Mouse (Mus musculus) embryo, embryonic 10.5 days (tissue): ENCODE results near the gene Ccdc65.

Experiments used
- DNase-seq: peaks from one replicate; pipeline ENCODE4 v3.0.0-alpha.2; 2015; ENCODE audit warnings: low spot score

The Ccdc65 gene

GRCm38 (mm10) chr15:98692171-98692715 lies 15.8 kb upstream of the Ccdc65 start:
- peak; percentile 49 for DNase-seq

GRCm38 (mm10) chr15:98695726-98696125 lies 12.3 kb upstream of the Ccdc65 start:
- DNase-seq, result no peak

- DNase-seq, result no peak
These were observed 11.8 kb upstream of the Ccdc65 start for GRCm38 (mm10) chr15:98696216-98696615.

- peak; percentile 91 for DNase-seq
These were observed 8.6 kb upstream of the Ccdc65 start for GRCm38 (mm10) chr15:98699190-98700105.

- DNase-seq, result no peak
These were observed 3.7 kb upstream of the Ccdc65 start for GRCm38 (mm10) chr15:98704312-98704711.

DNA sequence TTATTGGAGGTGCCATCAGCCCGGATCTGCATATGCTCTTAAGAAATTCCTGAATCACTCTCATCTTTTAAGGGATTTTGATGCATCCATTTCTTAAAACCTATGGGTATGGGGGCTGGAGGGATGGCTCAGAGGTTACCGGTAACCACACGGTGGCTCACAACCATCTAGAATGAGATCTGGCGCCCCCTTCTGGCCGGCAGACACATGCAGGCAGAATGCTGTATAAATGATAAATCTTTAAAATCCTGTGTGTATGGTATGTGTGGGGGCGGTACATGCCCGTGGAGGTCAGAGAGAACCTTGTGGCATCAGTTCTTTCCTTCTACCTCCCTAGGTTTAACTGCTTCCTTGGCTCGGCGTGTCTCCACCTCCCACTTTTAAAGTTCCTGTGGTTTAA lies 2.4 kb downstream of the Ccdc65 start:
- DNase-seq, result peak; percentile 80

DNA sequence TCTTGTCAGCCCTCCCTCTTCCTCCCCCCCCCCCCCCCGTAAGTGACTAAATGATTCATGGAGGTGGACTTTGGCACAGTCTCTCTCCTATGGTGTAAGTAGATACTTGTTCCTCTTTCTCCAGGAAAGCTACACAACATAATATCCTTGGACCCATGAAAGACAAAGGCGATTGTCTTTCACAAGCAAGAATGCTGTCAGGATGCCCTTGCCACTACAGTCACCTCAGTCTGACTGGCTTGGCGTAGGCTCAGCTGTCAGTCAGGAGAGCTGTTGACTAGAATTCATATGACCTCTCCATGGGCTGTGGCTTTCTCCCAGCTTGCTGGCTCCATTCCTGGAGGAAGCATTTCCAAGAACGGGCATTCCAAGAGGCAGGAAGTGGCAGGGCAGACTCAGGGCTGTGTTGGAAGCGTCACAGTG lies 6.2 kb downstream of the Ccdc65 start:
- DNase-seq, result no peak

DNA sequence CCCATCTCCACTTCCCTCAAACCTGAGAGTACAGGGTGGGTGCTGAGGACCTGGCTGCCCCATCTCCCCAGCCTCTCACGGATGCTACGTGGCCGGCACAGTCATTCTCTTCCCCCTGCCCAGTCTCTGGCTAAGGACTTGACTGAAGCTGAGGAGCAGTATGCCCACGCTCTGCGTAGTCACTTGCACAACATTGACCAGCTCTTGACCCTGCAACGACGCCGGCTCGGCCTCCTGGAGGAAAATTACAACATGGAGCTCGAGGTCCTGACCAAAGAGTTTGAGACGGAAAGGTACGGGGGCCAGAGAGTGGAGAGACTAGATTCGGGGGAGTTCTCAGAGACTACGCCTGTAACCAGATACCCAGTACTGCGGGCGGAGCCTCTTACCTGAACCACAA lies 9.3 kb downstream of the Ccdc65 start:
- no peak for DNase-seq

DNA sequence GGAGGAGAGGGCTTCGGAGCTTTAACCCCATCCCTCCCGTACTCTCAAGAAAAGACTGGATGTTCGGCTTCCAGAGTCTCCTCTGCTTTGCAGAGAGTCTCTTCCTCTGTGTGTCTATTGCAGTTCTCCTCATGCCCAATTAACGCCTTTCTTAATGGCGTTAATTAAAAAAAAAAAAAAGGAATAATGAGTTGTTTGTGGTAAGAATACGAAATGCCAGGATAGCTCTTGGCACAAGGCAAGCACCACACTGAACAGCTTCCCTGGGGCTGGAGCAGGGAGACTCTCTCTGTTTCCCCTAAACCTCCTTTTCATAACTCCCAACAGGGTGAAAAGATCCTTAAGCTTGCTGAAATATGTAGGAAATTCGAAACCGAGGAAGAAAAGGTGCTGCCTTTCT lies 14.2 kb downstream of the Ccdc65 start:
- DNase-seq, result no peak

- DNase-seq, result no peak
These were observed 14.8 kb downstream of the Ccdc65 start for GRCm38 (mm10) chr15:98722854-98723253.

DNA sequence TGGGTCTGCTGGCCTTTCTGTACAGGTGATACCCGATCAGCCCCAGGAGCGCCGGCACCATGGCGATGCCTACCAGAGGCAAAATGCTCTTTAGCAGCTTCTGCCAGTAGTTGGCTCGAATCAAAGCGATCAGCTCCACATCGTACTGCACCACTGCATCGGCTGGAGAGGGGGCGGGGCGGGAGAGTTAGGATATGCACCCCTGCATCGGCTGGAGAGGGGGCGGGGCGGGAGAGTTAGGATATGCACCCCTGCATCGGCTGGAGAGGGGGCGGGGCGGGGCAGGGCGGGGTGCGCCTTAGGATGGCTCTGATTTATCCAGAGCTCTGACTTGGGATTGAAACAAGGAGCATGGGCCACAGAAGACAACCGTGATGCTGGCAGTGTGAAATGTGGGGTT lies 16.4 kb downstream of the Ccdc65 start:
- DNase-seq, result no peak

- DNase-seq, result no peak
These were observed 18.1 kb downstream of the Ccdc65 start for GRCm38 (mm10) chr15:98726079-98726478.

GRCm38 (mm10) chr15:98726746-98727145 lies 18.7 kb downstream of the Ccdc65 start:
- DNase-seq, result no peak

DNA sequence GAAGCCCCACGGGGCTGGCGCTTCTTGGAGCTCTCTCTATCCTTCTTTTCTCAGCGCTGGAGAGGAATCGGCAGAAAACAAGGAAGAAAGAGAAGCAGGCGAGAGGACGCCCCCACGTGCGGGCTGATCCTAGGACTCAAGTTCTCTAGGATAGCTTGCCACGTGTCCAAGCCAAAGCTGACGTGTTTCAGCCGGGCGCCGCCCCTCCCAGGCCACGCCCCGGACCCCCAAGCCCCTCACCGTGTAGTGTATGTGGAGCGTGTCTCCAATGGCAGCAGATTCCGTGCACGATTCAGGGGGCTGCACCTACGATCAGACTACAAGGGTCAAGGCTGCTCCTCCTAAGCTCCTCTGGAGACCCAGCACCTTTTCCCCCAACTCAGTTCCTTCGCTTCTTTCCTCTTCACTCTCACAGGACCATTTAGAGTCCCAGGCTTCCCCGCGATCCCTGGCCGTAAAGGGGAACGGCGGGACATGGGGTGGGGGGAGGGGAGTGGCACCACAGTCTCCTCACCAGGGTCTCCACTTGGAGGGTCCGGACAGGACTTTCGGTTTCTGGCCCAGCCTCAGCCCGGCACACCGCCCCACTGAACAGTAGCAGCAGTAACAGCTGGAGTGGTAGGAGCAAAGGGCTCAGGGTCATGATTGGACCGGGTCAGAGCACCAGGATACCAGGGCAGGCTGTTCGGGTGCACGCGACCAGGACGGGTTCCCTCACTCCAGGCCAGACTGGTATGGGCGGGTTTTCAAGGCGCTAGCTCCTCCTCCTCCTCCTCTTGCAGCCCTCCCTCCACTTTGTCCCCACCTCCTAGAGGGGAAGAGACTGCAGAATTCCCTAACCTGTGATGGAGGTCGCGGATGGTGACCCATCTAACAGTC lies 19.7 kb downstream of the Ccdc65 start, which contains the start of gene Fkbp11:
Gene Fkbp11, minus strand, starts transcription at position 756 of the 879 bp plus-strand sequence.
- peak; percentile 84 for DNase-seq

GRCm38 (mm10) chr15:98728366-98728765 lies 20.4 kb downstream of the Ccdc65 start:
- DNase-seq, result no peak

DNA sequence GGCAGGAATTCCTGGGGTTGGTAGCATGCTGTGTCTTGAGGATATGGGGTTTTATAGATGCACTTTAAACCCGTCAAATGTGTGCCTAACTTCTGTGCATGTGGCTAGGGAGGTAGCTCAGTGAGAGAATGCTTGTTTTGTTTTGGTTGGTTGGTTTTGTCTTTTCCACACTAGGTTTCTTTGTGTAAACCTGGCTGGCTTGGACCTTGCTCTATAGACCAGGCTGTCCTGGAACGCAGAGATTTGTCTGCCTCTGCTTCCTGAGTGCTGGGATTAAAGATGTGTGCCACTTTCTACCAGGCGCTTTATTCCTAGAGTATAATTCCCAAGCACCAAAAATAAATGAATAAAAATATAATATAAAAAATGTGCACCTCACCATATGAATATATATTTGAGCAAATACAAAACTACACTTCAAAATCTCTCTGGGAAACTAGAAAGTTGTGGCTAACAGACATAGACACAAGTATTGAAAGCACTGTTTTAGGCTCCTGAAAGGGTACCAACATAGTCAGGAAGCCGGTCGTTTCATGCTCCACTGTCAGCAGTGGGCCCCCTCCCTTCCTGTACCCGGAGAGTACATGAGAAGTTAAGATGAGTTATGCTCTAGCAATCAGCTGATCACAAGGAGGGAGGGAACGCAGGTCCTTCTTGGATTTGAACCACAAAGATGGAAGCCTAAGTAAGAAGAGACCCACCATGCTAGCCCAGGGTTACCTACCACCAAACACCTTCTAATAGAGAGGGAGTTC lies 22.0 kb downstream of the Ccdc65 start:
- no peak for DNase-seq

GRCm38 (mm10) chr15:98730790-98731189 lies 22.8 kb downstream of the Ccdc65 start:
- no peak for DNase-seq

- no peak for DNase-seq
These were observed 24.1 kb downstream of the Ccdc65 start for GRCm38 (mm10) chr15:98732006-98732531.

GRCm38 (mm10) chr15:98733370-98733769 lies 25.4 kb downstream of the Ccdc65 start:
- no peak for DNase-seq

- no peak for DNase-seq
These were observed 26.1 kb downstream of the Ccdc65 start for GRCm38 (mm10) chr15:98733976-98734566.

DNA sequence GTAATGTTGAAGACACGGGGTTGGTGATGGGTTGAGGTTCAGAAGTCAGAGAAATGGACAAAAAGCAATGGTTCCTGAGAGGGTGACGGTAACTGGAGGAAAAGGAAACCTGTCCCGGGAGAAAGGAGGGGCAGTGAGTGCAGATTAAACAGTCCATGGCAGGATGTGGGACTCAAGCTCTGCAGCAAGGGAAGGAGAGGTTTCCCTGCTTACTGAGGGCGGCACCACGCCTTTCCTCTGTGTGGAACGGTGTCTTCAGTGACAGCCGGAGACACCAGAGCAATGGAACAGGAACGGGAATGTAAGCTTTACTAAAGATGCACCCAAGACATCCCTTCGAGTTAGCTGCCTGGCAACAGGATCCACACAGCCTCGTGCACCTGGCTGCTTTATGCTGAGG lies 28.5 kb downstream of the Ccdc65 start:
- DNase-seq, result no peak
